ENCODE assay signal across 7 mouse cellular contexts in genomic region chr6:119478560-119479342, GRCm38 (mm10). TPM values are rescaled to one million over a fixed set of nuclear protein-coding genes. Genes with fewer than 3 reads are reported as not detected.
A peak's percentile ranks its signal among the peaks of the same experiment; 100 is the strongest.
DNase-seq lines count a peak whose midpoint lies in the region; ATAC-seq and TF ChIP-seq lines count a peak whose summit lies in the region.

No protein-coding gene starts in this region.

- H3K27me3 ChIP-seq in embryonic facial prominence, embryonic 11.5 days (ENCODE audit: control insufficient read depth, insufficient read depth, low read length): no peaks in the 10 kb centered on the region
- no peaks in the 10 kb centered on the region for H3K27me3 ChIP-seq in limb, embryonic 11.5 days (ENCODE audit: control insufficient read depth, insufficient read depth, low read length)
- no peaks in the 10 kb centered on the region for H3K27me3 ChIP-seq in midbrain, embryonic 13.5 days
- H3K27me3 ChIP-seq in small intestine, adult 2 months (ENCODE audit: control insufficient read depth, insufficient read depth, low read length): no peaks in the 10 kb centered on the region

- H3K9me3 ChIP-seq in embryonic facial prominence, embryonic 11.5 days (replicated peaks; ENCODE audit: control insufficient read depth, low read length): no peaks in the 10 kb centered on the region
- H3K9me3 ChIP-seq in limb, embryonic 11.5 days (ENCODE audit: control insufficient read depth, low read length): no peaks in the 10 kb centered on the region
- H3K9me3 ChIP-seq in midbrain, embryonic 13.5 days: no peaks in the 10 kb centered on the region

- peak; percentile 28; the same call in 1 of the 2 replicates for TF ChIP-seq POLR2A in small intestine, adult 2 months (IDR thresholded peaks at IDR 0.05; ENCODE audit: low read depth, low read length)

- no peak for TF ChIP-seq CTCF in small intestine, adult 2 months (IDR thresholded peaks at IDR 0.05; ENCODE audit: extremely low read depth, insufficient read length, insufficient replicate concordance, low read depth, low read length)

- peak; percentile 94 for DNase-seq in adrenal gland, postnatal 14 days
- DNase-seq in embryonic facial prominence, embryonic 11.5 days (ENCODE audit: low spot score): peak; percentile 95
- DNase-seq in heart, adult 11 months: peak; percentile 99
- DNase-seq in kidney, adult 11 months: peak; percentile 88
- DNase-seq in limb, embryonic 11.5 days (ENCODE audit: low spot score): peak; percentile 90

- H3K4me2 ChIP-seq in embryonic facial prominence, embryonic 11.5 days (ENCODE audit: low read depth, low read length): peak overlapping the region; percentile 68
- peak overlapping the region; percentile 96 for H3K4me2 ChIP-seq in limb, embryonic 11.5 days (ENCODE audit: low read depth, severe bottlenecking)
- H3K4me2 ChIP-seq in midbrain, embryonic 13.5 days (replicated peaks): peak overlapping the region; percentile 97

- 2% methylated on average over 42 of the region's 49 CpGs for WGBS in embryonic facial prominence, embryonic 11.5 days
- 2% methylated on average over 49 of the region's 49 CpGs for WGBS in limb, embryonic 11.5 days
- WGBS in midbrain, embryonic 13.5 days: 3% methylated on average over 45 of the region's 49 CpGs
- under 1% methylated on average over 46 of the region's 49 CpGs for WGBS in small intestine, adult 2 months

- peaks cover 4% of the 10 kb centered on the region for H3K4me1 ChIP-seq in embryonic facial prominence, embryonic 11.5 days (ENCODE audit: control insufficient read depth, insufficient read depth, low read length)
- H3K4me1 ChIP-seq in limb, embryonic 11.5 days (ENCODE audit: control insufficient read depth, insufficient read depth, low read length): peaks cover 21% of the 10 kb centered on the region
- peaks cover 47% of the 10 kb centered on the region for H3K4me1 ChIP-seq in midbrain, embryonic 13.5 days (replicated peaks)
- peaks cover 14% of the 10 kb centered on the region for H3K4me1 ChIP-seq in small intestine, adult 2 months (ENCODE audit: control insufficient read depth, insufficient read depth, insufficient read length, low read length)

- ATAC-seq in embryonic facial prominence, embryonic 11.5 days (replicated peaks; ENCODE audit: insufficient number of reproducible peaks, low FRiP score, low TSS enrichment, low read depth): peak; percentile 92
- peak; percentile 87 for ATAC-seq in limb, embryonic 11.5 days (ENCODE audit: insufficient number of reproducible peaks, low FRiP score, low TSS enrichment, low read depth)
- peak; percentile 92 for ATAC-seq in midbrain, embryonic 13.5 days

- H3K4me3 ChIP-seq in embryonic facial prominence, embryonic 11.5 days (ENCODE audit: low read depth, low read length): peak overlapping the region; percentile 85
- H3K4me3 ChIP-seq in limb, embryonic 11.5 days (ENCODE audit: low read depth, low read length): peak overlapping the region; percentile 88
- peak overlapping the region; percentile 98 for H3K4me3 ChIP-seq in midbrain, embryonic 13.5 days (replicated peaks)
- peak overlapping the region; percentile 92 for H3K4me3 ChIP-seq in small intestine, adult 2 months (ENCODE audit: low read depth, low read length)

- 0 out of 2 replicates have a peak, but pooled peaks cover 2% of the 10 kb centered on the region for H3K36me3 ChIP-seq in embryonic facial prominence, embryonic 11.5 days (replicated peaks; ENCODE audit: control insufficient read depth, insufficient read depth, low read depth, low read length)
- no peaks in the 10 kb centered on the region; the same call in 1 of the 2 replicates for H3K36me3 ChIP-seq in limb, embryonic 11.5 days (ENCODE audit: control insufficient read depth, insufficient read depth, low read length)
- peaks cover 13% of the 10 kb centered on the region; the same call in 1 of the 2 replicates for H3K36me3 ChIP-seq in midbrain, embryonic 13.5 days
- H3K36me3 ChIP-seq in small intestine, adult 2 months (ENCODE audit: control insufficient read depth, insufficient read depth, low read length): peaks cover 2% of the 10 kb centered on the region; the same call in 1 of the 2 replicates

- peak overlapping the region; percentile 98 for H3K27ac ChIP-seq in embryonic facial prominence, embryonic 11.5 days (replicated peaks; ENCODE audit: low read depth, low read length)
- peak overlapping the region; percentile 99 for H3K27ac ChIP-seq in limb, embryonic 11.5 days (replicated peaks; ENCODE audit: low read depth, low read length)
- peak overlapping the region; percentile 100 for H3K27ac ChIP-seq in midbrain, embryonic 13.5 days
- H3K27ac ChIP-seq in small intestine, adult 2 months (ENCODE audit: insufficient read depth, low read depth, low read length): peak overlapping the region; percentile 97

- peak overlapping the region; percentile 94 for H3K9ac ChIP-seq in embryonic facial prominence, embryonic 11.5 days (replicated peaks; ENCODE audit: low read length)
- peak overlapping the region; percentile 98 for H3K9ac ChIP-seq in limb, embryonic 11.5 days (ENCODE audit: low read length)
- peak overlapping the region; percentile 96 for H3K9ac ChIP-seq in midbrain, embryonic 13.5 days (replicated peaks)

RNA-seq across cellular contexts. Expression of gene Fbxl14, which starts 0.7 kb away (rescaled TPM):
- 27.4 and 33.5 TPM in 2 replicates for total RNA-seq in adrenal gland, postnatal 14 days (2021)
- 6.0 and 7.0 TPM in 2 replicates for polyA plus RNA-seq in embryonic facial prominence, embryonic 11.5 days (2014; fragmentation: Nextera tagmentation; extraction: Ambion mirVana)
- 5.7 and 6.7 TPM in 2 replicates for polyA plus RNA-seq in limb, embryonic 11.5 days (2014; fragmentation: Nextera tagmentation; extraction: Ambion mirVana)
- 3.5 and 4.1 TPM in 2 replicates for polyA plus RNA-seq in midbrain, embryonic 13.5 days (2015; fragmentation: Nextera tagmentation; extraction: Ambion mirVana)
- 42.7 and 79.6 TPM in 2 replicates for polyA plus RNA-seq in small intestine, adult 2 months (2012; rRNA removed)

Comparison
In these comparisons a context has a peak if more than half of its experiments do, and no peak if none do; other contexts are left out.
1. Peak in every context shown above with its lines: DNase-seq, ATAC-seq, H3K4me3 ChIP-seq and H3K27ac ChIP-seq.